Mouse (Mus musculus): Measurements from ENCODE around the gene Ndufaf4.
A peak's percentile ranks its signal among the peaks of the same experiment; 100 is the strongest.
"Not testable (repeated sequence)": the region's sequence is repeated elsewhere in the genome, so short reads cannot be mapped to it uniquely, and the experiment has no call there.

Gene Ndufaf4

GRCm38 (mm10) chr4:24897851-24898515 lies at the start of gene Ndufaf4:
Gene Ndufaf4, plus strand, starts transcription at chr4:24898083.
- DNase-seq: peak; percentile 100

- peak; percentile 91 to 94 for DNase-seq
These were observed 47.2 kb upstream of the Ndufaf4 start, which contains the start of gene Klhl32 for GRCm38 (mm10) chr4:24850401-24851325. Gene Klhl32, minus strand, starts transcription at chr4:24851124.

GRCm38 (mm10) chr4:24865691-24866090 lies 32.2 kb upstream of the Ndufaf4 start:
- no peak for DNase-seq

- DNase-seq: no peak
These were observed 28.7 kb upstream of the Ndufaf4 start for GRCm38 (mm10) chr4:24869230-24869629.

GRCm38 (mm10) chr4:24889386-24889785 lies 8.5 kb upstream of the Ndufaf4 start:
- not testable (repeated sequence) for DNase-seq

GRCm38 (mm10) chr4:24892293-24892692 lies 5.6 kb upstream of the Ndufaf4 start:
- not testable (repeated sequence) for DNase-seq

GRCm38 (mm10) chr4:24894625-24895024 lies 3.3 kb upstream of the Ndufaf4 start:
- no peak for DNase-seq

GRCm38 (mm10) chr4:24896829-24897228 lies 1.1 kb upstream of the Ndufaf4 start:
- DNase-seq: peak; percentile 44 to 67

GRCm38 (mm10) chr4:24897351-24897750 lies 532 bp upstream of the Ndufaf4 start:
- DNase-seq: no peak

- peak; percentile 12 to 17 for DNase-seq
These were observed 753 bp downstream of the Ndufaf4 start for GRCm38 (mm10) chr4:24898636-24899035.

GRCm38 (mm10) chr4:24899146-24899545 lies 1.3 kb downstream of the Ndufaf4 start:
- DNase-seq: no peak

GRCm38 (mm10) chr4:24907745-24908144 lies 9.9 kb downstream of the Ndufaf4 start:
- no peak for DNase-seq

- DNase-seq: no peak
These were observed 17.7 kb downstream of the Ndufaf4 start for GRCm38 (mm10) chr4:24915631-24916030.

- DNase-seq: no peak
These were observed 22.2 kb downstream of the Ndufaf4 start for GRCm38 (mm10) chr4:24920006-24920577.

- no peak for DNase-seq
These were observed 26.8 kb downstream of the Ndufaf4 start for GRCm38 (mm10) chr4:24924726-24925125.

- no peak for DNase-seq
These were observed 30.4 kb downstream of the Ndufaf4 start for GRCm38 (mm10) chr4:24928260-24928780.

GRCm38 (mm10) chr4:24928926-24929325 lies 31.0 kb downstream of the Ndufaf4 start:
- no peak for DNase-seq

GRCm38 (mm10) chr4:24942728-24943424 lies 45.0 kb downstream of the Ndufaf4 start:
- no peak for DNase-seq

All from cerebellum, postnatal 10 days (tissue).